Mouse (Mus musculus) heart, adult 2 months (tissue): ENCODE measurements around the gene Cbl.

Experiments used
- CTCF ChIP-seq: fragments of 200-600 bp; IDR thresholded peaks from 2 replicates; pipeline ENCODE4 v1.8.1; 2022; ENCODE audit warnings: antibody characterized with exemption, mild to moderate bottlenecking, moderate library complexity
- POLR2A ChIP-seq: fragments of 200-500 bp; IDR thresholded peaks from 2 replicates; pipeline ENCODE4 v1.6.1; 2011; ENCODE audit warnings: mild to moderate bottlenecking, low read depth, low read length, control low read depth; ENCODE audit not compliant: insufficient read depth

DNA sequence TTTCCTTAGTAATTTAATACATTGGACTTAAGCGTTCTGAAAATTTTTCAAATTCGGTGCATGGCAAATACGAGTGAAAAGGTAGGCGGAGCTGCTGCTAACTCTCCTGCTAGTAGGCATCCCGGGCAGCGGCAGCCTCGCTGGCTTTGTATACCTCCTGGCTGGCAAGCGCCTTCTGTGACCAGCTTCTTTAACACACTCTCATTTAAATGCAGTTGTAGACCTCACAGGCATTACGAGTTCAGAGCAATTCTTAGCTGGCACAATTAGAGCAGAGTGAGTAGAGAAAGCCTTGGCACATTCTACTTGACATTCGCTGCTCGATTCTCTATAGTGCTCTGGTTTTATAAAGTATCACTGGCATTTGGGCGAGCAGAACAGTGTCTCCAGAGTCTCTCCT lies 45.6 kb downstream of the Cbl start:
- TF ChIP-seq POLR2A (no peak), CTCF (no peak)
